Mouse (Mus musculus): ENCODE measurements at regions not wholly inside any gene's neighbourhood (a gene's known extent, or its start where the extent isn't known, plus 50 kb on each side); places are given as distances from the start of the nearest gene placed in this dataset.

GRCm38 (mm10) chr16:73435726-73436125 is 975.9 kb downstream of the Robo2 start:
- DNase-seq (ENCODE audit: low spot score in 2 of 2), result no peak

- DNase-seq (ENCODE audit: low spot score in 2 of 2), result peak in 1 of 2 experiments; percentile 17
These were observed 986.8 kb downstream of the Robo2 start for GRCm38 (mm10) chr16:73424851-73425250.

- DNase-seq (ENCODE audit: low spot score in 2 of 2), result no peak
These were observed 987.3 kb downstream of the Robo2 start for GRCm38 (mm10) chr16:73424311-73424710.

GRCm38 (mm10) chr16:73404509-73404908 is 1007.1 kb downstream of the Robo2 start:
- no peak for DNase-seq (ENCODE audit: low spot score in 2 of 2)

GRCm38 (mm10) chr16:73404099-73404498 is 1007.5 kb downstream of the Robo2 start:
- no peak for DNase-seq (ENCODE audit: low spot score in 2 of 2)

GRCm38 (mm10) chr16:73379056-73379455 is 1032.6 kb downstream of the Robo2 start:
- DNase-seq (ENCODE audit: low spot score in 2 of 2), result no peak

GRCm38 (mm10) chr16:73374608-73375165 is 1036.9 kb downstream of the Robo2 start:
- DNase-seq (ENCODE audit: low spot score in 2 of 2), result no peak

GRCm38 (mm10) chr16:73368607-73369233 is 1042.9 kb downstream of the Robo2 start:
- no peak for DNase-seq (ENCODE audit: low spot score in 2 of 2)

- no peak for DNase-seq (ENCODE audit: low spot score in 2 of 2)
These were observed 1043.7 kb downstream of the Robo2 start for GRCm38 (mm10) chr16:73367926-73368325.

- DNase-seq (ENCODE audit: low spot score in 2 of 2), result peak; percentile 15 to 29
These were observed 1044.3 kb downstream of the Robo2 start for GRCm38 (mm10) chr16:73367226-73367840.

GRCm38 (mm10) chr16:73350698-73351097 is 1042.6 kb downstream of the Robo1 start:
- no peak for DNase-seq (ENCODE audit: low spot score in 2 of 2)

GRCm38 (mm10) chr16:73343941-73344340 is 1035.8 kb downstream of the Robo1 start:
- DNase-seq (ENCODE audit: low spot score in 2 of 2), result no peak

- no peak for DNase-seq (ENCODE audit: low spot score in 2 of 2)
These were observed 1035.4 kb downstream of the Robo1 start for GRCm38 (mm10) chr16:73343531-73343930.

GRCm38 (mm10) chr16:73317644-73318043 is 1009.5 kb downstream of the Robo1 start:
- DNase-seq (ENCODE audit: low spot score in 2 of 2), result no peak

GRCm38 (mm10) chr16:73310096-73310495 is 1002.0 kb downstream of the Robo1 start:
- no peak for DNase-seq (ENCODE audit: low spot score in 2 of 2)

- DNase-seq (ENCODE audit: low spot score in 2 of 2), result no peak
These were observed 971.8 kb downstream of the Robo1 start for GRCm38 (mm10) chr16:73279951-73280350.

GRCm38 (mm10) chr16:73259691-73260090 is 951.6 kb downstream of the Robo1 start:
- no peak for DNase-seq (ENCODE audit: low spot score in 2 of 2)

- DNase-seq (ENCODE audit: low spot score in 2 of 2), result no peak
These were observed 951.2 kb downstream of the Robo1 start for GRCm38 (mm10) chr16:73259283-73259682.

- DNase-seq (ENCODE audit: low spot score in 2 of 2), result no peak
These were observed 937.0 kb downstream of the Robo1 start for GRCm38 (mm10) chr16:73245073-73245590.

GRCm38 (mm10) chr16:73230599-73230998 is 922.5 kb downstream of the Robo1 start:
- no peak for DNase-seq (ENCODE audit: low spot score in 2 of 2)

GRCm38 (mm10) chr16:73217555-73217954 is 909.4 kb downstream of the Robo1 start:
- no peak for DNase-seq (ENCODE audit: low spot score in 2 of 2)

- no peak for DNase-seq (ENCODE audit: low spot score in 2 of 2)
These were observed 895.4 kb downstream of the Robo1 start for GRCm38 (mm10) chr16:73203542-73203941.
